Mouse (Mus musculus) frontal cortex, adult (tissue): ENCODE measurements around the gene 1110008L16Rik.
A peak's percentile ranks its signal among the peaks of the same experiment; 100 is the strongest.
"Not testable (repeated sequence)": the region's sequence is repeated elsewhere in the genome, so short reads cannot be mapped to it uniquely, and the experiment has no call there.

Experiments used
- ATAC-seq: cut with Nextera tagmentation; 2 replicates; pipeline ENCODE4 v1.9.2; 2017; ENCODE audit warnings: mild to moderate bottlenecking, moderate library complexity, mixed read lengths; ENCODE audit not compliant: low TSS enrichment

1110008L16Rik gene

DNA sequence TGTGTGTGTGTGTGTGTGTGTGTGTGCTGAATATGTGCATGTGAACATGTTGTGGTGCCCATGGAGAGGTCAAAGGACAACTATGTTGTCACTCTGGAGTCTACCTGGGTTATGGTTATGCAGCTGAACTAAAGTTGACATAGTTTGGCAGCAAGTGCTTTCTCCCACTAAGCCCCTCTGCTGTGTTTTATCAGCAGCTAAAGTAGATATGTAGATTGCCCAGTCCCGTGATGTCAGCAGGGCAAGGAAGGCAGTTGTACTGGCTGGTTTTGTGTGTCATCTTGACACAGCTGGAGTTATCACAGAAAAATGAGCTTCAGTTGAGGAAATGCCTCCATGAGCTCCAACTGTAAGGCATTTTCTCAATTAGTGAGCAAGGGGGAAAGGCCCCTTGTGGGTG, 43.7 kb downstream of the 1110008L16Rik start:
- not testable (repeated sequence) for ATAC-seq

GRCm38 (mm10) chr12:55343998-55344397, 44.6 kb downstream of the 1110008L16Rik start:
- peak; percentile 80 for ATAC-seq

DNA sequence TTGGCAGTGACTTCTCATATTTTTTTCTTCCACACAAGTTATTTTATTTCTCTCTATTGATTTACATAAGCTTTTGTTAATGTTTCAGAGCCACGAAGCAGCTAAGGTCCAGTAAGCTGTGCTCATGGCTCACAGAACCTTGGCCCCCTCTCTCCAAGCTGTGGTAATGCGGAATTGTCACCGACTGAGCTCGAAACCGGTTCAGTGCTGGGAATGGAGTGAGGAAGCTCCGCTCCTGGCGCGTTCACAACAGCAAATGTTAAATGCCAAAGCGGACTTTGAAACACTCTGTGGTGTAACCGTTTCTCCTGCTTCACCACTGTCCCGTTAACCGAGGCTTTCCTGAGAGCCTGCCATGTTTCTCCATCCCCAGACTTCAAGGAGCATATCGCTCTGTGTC, 45.2 kb downstream of the 1110008L16Rik start:
- ATAC-seq = peak; percentile 48; the same call in 1 of the 2 replicates

GRCm38 (mm10) chr12:55353423-55353822, 54.0 kb downstream of the 1110008L16Rik start:
- ATAC-seq = no peak

GRCm38 (mm10) chr12:55354904-55355303, 55.5 kb downstream of the 1110008L16Rik start:
- ATAC-seq = peak; percentile 85

- no peak for ATAC-seq
Measured at GRCm38 (mm10) chr12:55357303-55357702, 57.9 kb downstream of the 1110008L16Rik start.

DNA sequence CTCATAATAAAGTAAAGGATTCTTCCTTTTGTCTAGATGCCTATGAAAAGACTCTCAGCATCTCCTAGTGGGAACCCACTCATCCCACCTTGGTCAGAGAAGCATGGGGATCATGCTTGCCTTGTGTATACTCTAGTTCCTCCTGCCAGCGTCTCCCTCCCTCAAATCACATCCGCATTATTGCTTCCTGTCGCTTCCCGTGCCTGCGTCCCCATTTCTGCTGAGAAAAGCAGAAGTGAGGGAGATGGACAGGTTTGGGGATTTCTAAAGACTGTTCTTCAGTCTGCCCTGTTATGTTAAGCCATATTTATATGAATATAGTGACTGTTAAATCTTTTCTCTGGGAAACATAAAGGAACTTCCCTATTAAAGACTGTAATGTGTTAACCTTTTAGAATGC, 61.6 kb downstream of the 1110008L16Rik start:
- ATAC-seq = no peak

GRCm38 (mm10) chr12:55365083-55365482, 65.7 kb downstream of the 1110008L16Rik start:
- no peak for ATAC-seq

DNA sequence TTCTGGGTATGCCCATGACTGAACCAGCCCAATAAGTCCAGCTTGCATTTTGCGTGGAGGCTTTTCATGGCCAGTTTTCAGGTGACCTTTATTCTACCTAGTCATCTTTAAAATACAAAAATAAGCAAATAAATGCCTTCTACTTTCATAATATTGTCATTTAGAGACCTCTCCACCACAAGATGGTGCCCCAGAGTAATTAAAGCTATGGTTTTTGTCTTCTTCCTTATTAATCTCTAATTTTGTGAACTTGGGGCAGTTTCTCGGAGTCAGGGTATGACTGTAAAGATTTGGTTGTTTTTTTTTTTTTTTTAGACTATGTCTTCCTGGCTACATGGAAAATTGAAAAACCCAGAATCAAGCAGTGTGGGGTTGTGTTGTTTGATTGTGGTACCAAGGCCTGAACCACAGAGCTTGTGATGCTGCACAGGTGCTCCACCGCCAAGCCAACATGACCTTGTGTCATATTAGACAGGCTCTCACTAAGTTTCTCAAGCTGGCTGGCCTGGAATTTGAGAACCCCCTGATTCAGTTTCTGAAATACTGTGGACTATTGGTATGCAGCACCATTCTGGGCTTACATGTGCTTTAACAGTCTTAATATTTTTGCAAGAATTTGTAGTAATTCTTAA, 73.2 kb downstream of the 1110008L16Rik start:
- no peak for ATAC-seq

DNA sequence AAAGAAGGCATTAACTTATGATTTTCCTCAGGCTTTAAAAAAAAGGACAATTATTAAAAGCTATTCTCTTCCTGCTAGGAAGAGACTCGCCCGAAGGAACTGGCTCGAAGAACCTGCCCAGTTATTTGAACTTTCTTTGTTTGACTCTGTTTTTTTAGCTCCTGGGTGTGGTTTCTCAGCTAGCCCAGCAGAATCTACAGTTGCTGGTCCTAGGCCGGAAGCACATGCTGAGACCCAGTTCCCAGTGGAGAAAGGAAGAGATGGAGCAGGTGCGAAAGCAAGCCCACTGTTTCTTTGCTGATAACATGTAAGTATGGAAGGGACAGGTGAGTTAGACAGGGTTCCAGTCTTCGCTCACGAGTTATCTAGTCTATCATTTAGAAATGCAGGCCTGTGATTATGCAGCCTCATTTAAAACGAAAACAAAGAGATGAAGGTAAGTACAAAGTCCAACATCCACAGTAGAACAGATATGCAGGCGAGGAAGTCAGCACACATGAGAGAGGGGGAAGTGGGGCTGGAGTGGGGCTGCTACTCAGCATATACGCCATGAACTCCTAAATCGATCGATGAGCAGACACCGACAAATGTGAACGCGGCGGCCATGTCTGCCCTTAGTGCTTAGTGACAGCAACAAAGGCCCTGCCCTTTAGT, 77.7 kb downstream of the 1110008L16Rik start:
- no peak for ATAC-seq

DNA sequence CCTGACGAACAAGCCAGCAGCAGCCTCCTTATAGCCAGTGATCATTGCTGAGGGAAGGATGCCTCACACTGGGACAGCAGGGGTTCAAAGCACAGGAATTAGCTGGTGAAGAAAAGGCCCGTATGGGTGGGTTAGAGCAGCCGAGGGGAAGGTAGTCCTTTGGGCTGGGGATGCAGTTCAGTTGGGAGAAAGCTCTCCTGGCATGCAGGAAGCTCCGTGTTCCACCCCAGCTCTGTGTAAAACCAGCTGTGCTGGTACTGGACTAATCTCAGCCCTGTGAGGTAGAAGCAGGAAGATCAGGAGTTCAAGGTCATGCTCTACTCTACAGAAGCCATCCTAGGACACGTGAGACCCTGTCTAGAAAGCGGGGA, 78.2 kb downstream of the 1110008L16Rik start:
- no peak for ATAC-seq

DNA sequence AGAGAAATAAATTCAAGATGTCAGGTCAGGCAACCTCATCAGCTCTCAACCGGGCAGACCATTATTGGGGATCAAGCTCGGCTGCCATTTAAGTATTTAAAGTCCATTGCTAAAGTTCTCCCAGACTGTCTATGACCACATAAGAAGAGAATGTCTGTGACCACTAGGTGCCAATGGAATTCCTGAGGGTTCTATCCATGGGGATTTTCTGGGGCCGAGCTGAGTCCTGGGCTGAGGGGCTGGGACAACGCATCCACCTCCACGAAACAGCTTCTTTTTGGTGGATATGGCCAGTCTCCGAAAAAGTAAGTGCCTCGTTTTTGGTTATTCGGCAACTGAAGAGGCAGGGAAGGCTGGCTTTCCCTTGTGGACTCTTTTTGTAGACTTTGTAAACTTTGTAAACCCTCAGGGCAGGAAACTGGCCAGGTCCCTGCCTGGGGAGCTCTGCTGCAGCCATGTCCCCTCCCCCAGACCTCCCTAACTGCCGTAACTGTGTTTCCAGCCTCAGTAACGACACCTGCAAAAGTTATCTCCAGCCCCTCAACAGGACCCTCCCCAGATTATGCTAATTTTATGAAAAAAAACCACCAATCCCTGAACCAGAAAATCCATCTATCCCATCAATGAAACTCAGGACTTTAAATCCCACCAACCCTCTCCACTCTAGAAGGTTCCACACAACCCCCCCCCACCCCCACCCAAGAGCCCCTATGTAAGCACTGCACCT, 84.8 kb downstream of the 1110008L16Rik start, which contains the start of gene Psma6:
TSS of gene Psma6 (plus strand) at position 200 of the 727 bp plus-strand sequence.
- ATAC-seq = no peak

- ATAC-seq = no peak
Measured at GRCm38 (mm10) chr12:55384826-55385225, 85.4 kb downstream of the 1110008L16Rik start.

DNA sequence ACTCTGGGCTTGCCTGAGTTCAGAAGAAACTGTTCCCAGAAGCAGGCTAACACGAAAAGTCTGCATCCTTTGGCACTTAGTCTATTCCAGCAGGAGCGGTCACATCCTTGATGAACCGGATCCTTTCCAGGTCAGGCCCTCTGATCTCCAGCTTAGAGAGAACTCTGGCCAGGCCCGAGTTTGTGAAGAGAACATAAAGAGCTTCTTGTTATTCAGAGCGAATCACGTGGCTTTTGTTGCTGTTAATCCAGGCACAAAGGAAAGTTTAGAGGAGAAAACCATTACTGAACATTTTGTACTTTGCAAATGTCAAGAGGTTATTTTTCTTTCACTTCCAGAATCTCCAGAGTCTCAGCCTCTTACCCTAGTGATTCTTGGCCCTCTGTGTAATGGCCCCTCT, 86.6 kb downstream of the 1110008L16Rik start:
- ATAC-seq = peak; percentile 23; the same call in 1 of the 2 replicates

GRCm38 (mm10) chr12:55386456-55386855, 87.1 kb downstream of the 1110008L16Rik start:
- no peak for ATAC-seq

- ATAC-seq = no peak
Measured at GRCm38 (mm10) chr12:55387083-55387787, 87.9 kb downstream of the 1110008L16Rik start.

DNA sequence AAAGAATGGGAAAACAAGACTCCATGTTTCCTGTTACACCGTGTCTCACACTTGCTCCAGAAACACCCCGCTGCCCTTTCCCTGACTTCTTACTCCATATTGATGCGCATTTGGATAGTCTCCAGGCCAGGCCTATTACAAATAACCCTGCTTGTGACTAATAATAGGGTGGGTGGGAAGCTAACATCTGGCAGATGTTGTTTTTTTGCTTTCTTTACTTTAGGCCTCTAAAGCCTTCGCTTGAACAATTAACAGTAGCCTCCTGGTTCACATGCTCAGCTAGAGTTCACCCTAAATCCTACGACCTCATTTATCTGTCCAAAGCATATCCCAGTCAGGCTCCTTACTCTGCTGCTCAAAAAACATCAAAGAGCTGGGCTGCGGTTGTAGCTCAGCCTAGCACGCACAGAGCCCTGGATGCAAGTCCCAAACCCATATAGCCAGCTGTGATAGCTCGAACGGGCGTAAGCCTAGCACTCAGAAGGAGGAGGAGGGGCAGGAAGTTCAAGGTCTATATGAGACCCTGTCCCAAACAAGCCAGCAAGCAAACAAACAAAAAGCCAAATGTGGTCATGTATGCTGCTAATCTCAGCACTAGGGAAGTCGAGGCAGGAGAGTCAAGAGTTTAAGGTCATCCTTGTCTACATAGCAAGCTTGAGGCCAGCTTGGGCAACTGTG, 88.5 kb downstream of the 1110008L16Rik start:
- ATAC-seq = no peak

DNA sequence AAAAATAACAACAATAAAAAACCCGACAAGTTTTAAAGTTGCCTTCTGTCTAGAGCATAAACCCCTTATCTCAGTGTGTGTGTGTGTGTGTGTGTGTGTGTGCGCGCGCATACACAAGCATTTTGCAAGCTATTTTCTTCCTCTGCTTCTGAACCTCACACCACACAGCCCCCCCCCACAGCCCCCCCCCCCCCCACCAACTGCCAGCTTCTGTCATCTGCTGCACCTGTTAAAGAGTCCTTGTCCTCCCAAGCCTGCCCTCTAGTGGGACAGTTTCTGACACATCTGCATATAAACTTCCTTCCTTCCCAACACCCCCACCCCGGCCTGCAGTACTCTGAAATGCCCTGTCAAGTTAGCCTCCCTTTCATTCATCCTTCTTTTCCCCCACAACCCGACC, 89.1 kb downstream of the 1110008L16Rik start:
- no peak for ATAC-seq

DNA sequence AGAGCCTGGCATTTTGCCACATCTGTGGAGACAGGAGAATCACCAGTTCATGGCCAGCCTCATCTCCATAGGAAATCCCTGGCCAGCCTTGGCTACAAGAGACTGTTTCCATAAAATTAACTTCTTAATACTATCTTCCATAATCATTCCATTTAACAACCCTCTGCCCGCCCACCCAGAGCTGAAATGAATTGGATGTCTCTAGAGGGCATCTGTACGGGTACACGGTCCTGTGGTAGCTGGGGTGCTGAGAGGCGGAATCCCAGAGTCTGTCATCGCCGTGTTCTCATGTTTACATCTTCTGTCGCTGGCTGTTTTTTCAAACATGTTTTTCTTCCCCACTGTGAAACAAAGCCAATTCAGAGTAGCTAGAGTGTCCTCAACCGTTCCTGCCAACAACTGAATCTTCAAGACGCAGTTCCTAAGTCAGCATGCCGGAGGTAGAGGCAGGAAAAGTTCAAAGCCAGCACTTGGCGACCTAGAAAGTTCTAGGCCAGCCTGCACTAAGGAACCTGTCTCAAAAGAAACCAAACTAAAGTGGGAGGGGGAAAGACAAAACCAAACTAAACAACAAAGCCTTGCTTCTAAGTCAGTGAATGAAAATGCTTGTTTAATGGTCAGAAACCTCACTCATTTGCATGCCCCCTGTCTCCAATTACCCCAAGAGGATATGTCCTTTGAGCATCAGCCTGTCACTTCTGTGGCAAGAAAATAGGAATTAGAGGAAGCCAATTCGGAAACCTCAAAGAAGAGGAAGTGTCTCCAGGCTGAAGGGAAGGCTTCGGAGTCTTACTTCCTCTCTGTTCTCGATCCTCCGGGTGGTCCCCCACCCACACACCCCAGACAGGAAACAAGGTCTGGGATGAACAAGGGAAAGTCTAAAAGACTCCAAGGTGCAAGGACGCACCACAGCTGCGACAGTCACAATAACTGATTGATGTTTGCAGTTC, 90.0 kb downstream of the 1110008L16Rik start:
- no peak for ATAC-seq

GRCm38 (mm10) chr12:55392120-55392519, 92.7 kb downstream of the 1110008L16Rik start:
- ATAC-seq = no peak
